Mouse (Mus musculus) E14TG2a.4 (cell line): ENCODE results near the gene Acot13.

ENCODE experiments used
- CTCF ChIP-seq: conservative IDR thresholded peaks from 2 replicates; pipeline ENCODE4 v1.5.1; 2014; ENCODE audit warnings: low read length
- NANOG ChIP-seq: IDR thresholded peaks from 2 replicates; pipeline ENCODE4 v1.6.1; 2014; ENCODE audit warnings: borderline replicate concordance, low read length, mixed read lengths
- POU5F1 ChIP-seq: IDR thresholded peaks from 2 replicates; pipeline ENCODE4 v1.6.1; 2014; ENCODE audit warnings: low read length, borderline replicate concordance

DNA sequence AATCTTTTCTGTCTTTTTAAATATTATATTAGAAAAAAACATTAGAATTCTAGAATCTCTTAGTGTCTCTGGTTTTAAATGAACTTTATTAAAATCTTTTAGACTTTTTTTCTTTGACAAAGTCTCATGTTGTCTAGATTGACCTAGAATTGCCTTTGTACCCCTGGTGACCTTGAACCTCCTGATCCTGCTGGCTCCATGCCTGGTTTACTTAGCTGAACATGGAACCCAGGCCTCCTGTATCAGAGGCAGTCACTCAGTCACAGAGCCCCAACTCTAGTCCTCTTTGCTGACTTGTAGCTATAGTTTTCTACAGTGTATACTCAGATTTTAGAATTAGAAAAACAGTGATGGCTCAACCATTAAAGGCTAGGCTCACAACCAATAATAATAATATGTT lies 25.3 kb downstream of the Acot13 start:
- TF ChIP-seq CTCF (no peak), NANOG (no peak), POU5F1 (no peak)
